Mouse (Mus musculus) C2C12 (cell line): ENCODE measurements around the gene 4930503B20Rik. TPM values are rescaled to one million over a fixed set of nuclear protein-coding genes. Genes with fewer than 3 reads are reported as not detected.

Source experiments
- H3K27me3 ChIP-seq: one replicate; pipeline ENCODE4 v1.6.1; 2011; ENCODE audit not compliant: control insufficient read depth, insufficient read depth, insufficient read length
- H3K36me3 ChIP-seq: one replicate; pipeline ENCODE4 v1.6.1; 2011; ENCODE audit not compliant: control insufficient read depth, insufficient read depth
- H3K4me3 ChIP-seq: one replicate; pipeline ENCODE4 v1.5.1; 2011; ENCODE audit warnings: mild to moderate bottlenecking, control low read depth; ENCODE audit not compliant: poor library complexity, insufficient read depth, severe bottlenecking
- H3K79me2 ChIP-seq: one replicate; pipeline ENCODE4 v1.6.1; 2011; ENCODE audit not compliant: control insufficient read depth, insufficient read depth
- H3K79me3 ChIP-seq: one replicate; pipeline ENCODE4 v1.6.1; 2011; ENCODE audit warnings: low read depth, control low read depth
- H3ac ChIP-seq: one replicate; pipeline ENCODE3; 2011; ENCODE audit warnings: low read depth; ENCODE audit not compliant: control insufficient read depth, insufficient read length
- CEBPB ChIP-seq: IDR thresholded peaks from one replicate; pipeline ENCODE4 v1.6.1; 2011; ENCODE audit warnings: low read depth, mild to moderate bottlenecking, control low read depth, moderate library complexity
- CTCF ChIP-seq: IDR thresholded peaks from one replicate; pipeline ENCODE4 v1.5.1; 2011; ENCODE audit not compliant: control insufficient read depth, insufficient read depth, insufficient read length
- FOSL1 ChIP-seq: IDR thresholded peaks from one replicate; pipeline ENCODE4 v1.8.0; 2011; ENCODE audit warnings: mild to moderate bottlenecking, low read length; ENCODE audit not compliant: poor library complexity, insufficient read depth, severe bottlenecking
- MAX ChIP-seq: IDR thresholded peaks from one replicate; pipeline ENCODE4 v1.6.1; 2011; ENCODE audit warnings: mild to moderate bottlenecking, control low read depth
- MYOD1 ChIP-seq: IDR thresholded peaks from one replicate; pipeline ENCODE4 v1.6.1; 2011; ENCODE audit warnings: low read depth; ENCODE audit not compliant: control insufficient read depth, insufficient read length
- MYOG ChIP-seq: IDR thresholded peaks from one replicate; pipeline ENCODE4 v1.6.1; 2011; ENCODE audit not compliant: control insufficient read depth, insufficient read length; ENCODE audit errors: extremely low read depth
- USF1 ChIP-seq: IDR thresholded peaks from one replicate; pipeline ENCODE4 v1.6.1; 2011; ENCODE audit warnings: low read depth, mild to moderate bottlenecking, control low read depth, moderate library complexity
- polyA plus RNA-seq: library from polyadenylated mRNA; unstranded; fragments of >200 nt; fragmentation: generic; extraction: Trizol; gene quantifications from one replicate; pipeline ENCODE4 v1.2.1, GENCODE M21; 2012; ENCODE audit warnings: missing spikeins

The 4930503B20Rik gene
- polyA plus RNA-seq, 1 experiment = not detected

- no peak overlapping the region for H3ac ChIP-seq
- H3K79me3 ChIP-seq = no peaks in the 10 kb centered on the region
- H3K36me3 ChIP-seq = no peaks in the 10 kb centered on the region
- TF ChIP-seq MYOG (no peak), CEBPB (no peak), MYOD1 (no peak), CTCF (no peak), USF1 (no peak), FOSL1 (no peak), MAX (no peak)
- H3K27me3 ChIP-seq = no peaks in the 10 kb centered on the region
- H3K4me3 ChIP-seq = no peak overlapping the region
- H3K79me2 ChIP-seq = no peaks in the 10 kb centered on the region
Observed at GRCm38 (mm10) chr3:146621966-146622365, 29.2 kb downstream of the 4930503B20Rik start.

DNA sequence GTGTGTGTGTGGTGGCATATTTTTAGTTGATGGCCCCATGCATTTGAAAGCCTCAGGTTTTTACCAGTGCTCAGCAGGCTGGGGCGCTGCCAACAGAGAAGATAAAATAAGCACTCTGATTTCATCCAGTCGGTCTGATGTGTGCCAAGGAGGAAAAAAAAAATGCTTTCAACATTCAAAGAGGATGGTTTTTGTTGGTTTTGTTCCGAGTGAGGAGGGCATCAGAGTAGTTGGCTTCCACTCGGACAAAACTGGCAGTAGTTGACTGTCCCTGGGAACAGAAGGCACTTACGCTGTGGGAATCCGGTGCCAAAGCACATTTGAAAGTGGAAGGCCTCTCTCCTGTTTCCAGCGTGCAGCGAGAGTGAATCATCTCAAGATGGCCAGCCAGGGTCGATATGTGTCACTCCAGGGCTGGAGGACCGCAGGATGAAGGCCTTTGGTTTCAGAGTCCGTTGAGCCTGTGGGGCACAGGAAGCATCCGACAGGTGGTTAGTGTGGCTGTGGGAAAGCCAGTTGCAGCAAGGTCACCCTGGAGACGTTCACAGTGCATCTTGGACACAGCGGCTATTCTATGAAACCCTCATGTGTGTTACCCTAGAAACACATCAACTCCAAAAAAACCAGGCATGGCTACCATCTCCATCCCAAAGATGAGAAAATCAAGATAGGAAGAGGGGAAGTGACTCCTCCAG, 30.4 kb downstream of the 4930503B20Rik start:
- Histone ChIP-seq H3K36me3 (no peaks in the 10 kb centered on the region), H3K79me2 (no peaks in the 10 kb centered on the region), H3ac (no peak overlapping the region), H3K27me3 (no peaks in the 10 kb centered on the region), H3K79me3 (no peaks in the 10 kb centered on the region), H3K4me3 (no peak overlapping the region)
- TF ChIP-seq CEBPB = no peak
- no peak for TF ChIP-seq MYOD1
- no peak for TF ChIP-seq MYOG
- no peak for TF ChIP-seq CTCF
- no peak for TF ChIP-seq MAX
- no peak for TF ChIP-seq FOSL1
- TF ChIP-seq USF1 = no peak

- H3K79me3 ChIP-seq = no peaks in the 10 kb centered on the region
- TF ChIP-seq USF1 = no peak
- no peak for TF ChIP-seq CEBPB
Observed at GRCm38 (mm10) chr3:146620101-146620500, 31.0 kb downstream of the 4930503B20Rik start.

GRCm38 (mm10) chr3:146618357-146618756, 32.8 kb downstream of the 4930503B20Rik start:
- Histone ChIP-seq H3K4me3 (no peak overlapping the region), H3K79me3 (no peaks in the 10 kb centered on the region), H3K27me3 (no peaks in the 10 kb centered on the region), H3K36me3 (no peaks in the 10 kb centered on the region), H3ac (no peak overlapping the region), H3K79me2 (no peaks in the 10 kb centered on the region)
- TF ChIP-seq MYOG = no peak
- TF ChIP-seq CTCF = no peak
- TF ChIP-seq FOSL1 = no peak
- TF ChIP-seq MYOD1 = no peak
- TF ChIP-seq CEBPB = no peak
- no peak for TF ChIP-seq MAX
- no peak for TF ChIP-seq USF1

More at GRCm38 (mm10) chr3:146620101-146620500, 31.0 kb downstream of the 4930503B20Rik start:
- H3ac ChIP-seq = no peak overlapping the region
- H3K36me3 ChIP-seq = no peaks in the 10 kb centered on the region
- H3K27me3 ChIP-seq = no peaks in the 10 kb centered on the region
- H3K4me3 ChIP-seq = no peak overlapping the region
- no peaks in the 10 kb centered on the region for H3K79me2 ChIP-seq

DNA sequence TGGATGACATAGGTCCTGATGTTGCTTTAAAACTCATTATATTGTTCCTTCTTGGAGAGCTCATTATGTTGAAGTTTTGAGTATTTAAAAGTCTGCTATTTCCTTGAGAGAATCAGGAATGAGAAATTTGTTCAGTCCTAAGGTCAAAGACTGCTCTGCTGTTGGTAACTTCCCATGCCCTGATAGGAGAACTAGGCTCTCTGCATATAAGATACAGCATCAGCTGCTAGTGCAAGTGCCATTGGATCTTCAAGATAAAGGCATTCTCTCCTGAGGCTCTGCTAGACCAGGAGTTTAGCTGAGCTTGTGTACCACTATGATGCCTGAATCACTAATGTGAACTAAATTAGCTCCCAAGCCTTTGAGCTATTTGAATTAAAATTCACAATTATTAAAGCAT, 33.2 kb downstream of the 4930503B20Rik start:
- H3K4me3 ChIP-seq = no peak overlapping the region
- H3K36me3 ChIP-seq = no peaks in the 10 kb centered on the region
- H3K79me3 ChIP-seq = no peaks in the 10 kb centered on the region
- no peaks in the 10 kb centered on the region for H3K79me2 ChIP-seq
- TF ChIP-seq FOSL1 (no peak), MAX (no peak), USF1 (no peak), MYOG (no peak), MYOD1 (no peak), CTCF (no peak), CEBPB (no peak)
- no peaks in the 10 kb centered on the region for H3K27me3 ChIP-seq
- no peak overlapping the region for H3ac ChIP-seq
